Mouse (Mus musculus) liver, adult 2 months (tissue): ENCODE results near the gene Gsg1l. TPM values are rescaled to one million over a fixed set of nuclear protein-coding genes. Genes with fewer than 3 reads are reported as not detected.

Experiments used
- DNase-seq: peaks from one replicate; pipeline ENCODE4 v3.0.0-alpha.2; 2011; ENCODE audit warnings: low read depth, low spot score; ENCODE audit errors: extremely low read depth
- H3K27ac ChIP-seq: fragments of 200-500 bp; replicated peaks from 2 replicates; pipeline ENCODE4 v1.5.1; 2012; ENCODE audit warnings: low read depth, mild to moderate bottlenecking, control low read depth, inconsistent platforms, low read length; ENCODE audit not compliant: insufficient read depth
- H3K27me3 ChIP-seq: fragments of 200-500 bp; 2 replicates; pipeline ENCODE4 v1.6.1; 2012; ENCODE audit warnings: mild to moderate bottlenecking, moderate library complexity, low read length, inconsistent platforms; ENCODE audit not compliant: control insufficient read depth, insufficient read depth
- H3K36me3 ChIP-seq: fragments of 200-500 bp; 2 replicates; pipeline ENCODE4 v1.6.1; 2012; ENCODE audit warnings: low read length, inconsistent platforms; ENCODE audit not compliant: control insufficient read depth, insufficient read depth
- H3K4me1 ChIP-seq: fragments of 200-500 bp; 2 replicates; pipeline ENCODE4 v1.6.1; 2011; ENCODE audit warnings: low read length; ENCODE audit not compliant: control insufficient read depth, insufficient read depth
- H3K4me3 ChIP-seq: fragments of 200-500 bp; 2 replicates; pipeline ENCODE4 v1.5.1; 2011; ENCODE audit warnings: low read depth, mild to moderate bottlenecking, control low read depth, low read length, moderate library complexity; ENCODE audit not compliant: insufficient read depth
- H3K79me2 ChIP-seq: fragments of 200-500 bp; 2 replicates; pipeline ENCODE4 v1.6.1; 2012; ENCODE audit warnings: inconsistent platforms, mild to moderate bottlenecking, low read length, moderate library complexity; ENCODE audit not compliant: control insufficient read depth, insufficient read depth
- H3K9ac ChIP-seq: fragments of 200-500 bp; 2 replicates; pipeline ENCODE4 v1.6.1; 2012; ENCODE audit warnings: low read depth, mild to moderate bottlenecking, control low read depth, inconsistent platforms, low read length
- CTCF ChIP-seq: fragments of 200-500 bp; IDR thresholded peaks from 2 replicates; pipeline ENCODE4 v1.5.1; 2011; ENCODE audit warnings: low read depth, low read length, control low read depth
- POLR2A ChIP-seq: fragments of 200-500 bp; IDR thresholded peaks from 2 replicates; pipeline ENCODE4 v1.6.1; 2011; ENCODE audit warnings: low read length, control low read depth; ENCODE audit not compliant: insufficient read depth; ENCODE audit errors: extremely low read depth
- WGBS: fragments of 180-500 bp; shearing (Covaris S2); methylation state at CpG from one replicate; pipeline ENCODE4 v1.1.7; 2018; 5-methylcytosine and 5-hydroxymethylcytosine counted together
- polyA plus RNA-seq: library from polyadenylated mRNA; depleted of rRNA; stranded (reverse); fragments of >200 nt; gene quantifications from 2 replicates; pipeline ENCODE4 v1.2.3, GENCODE M21; 2012
- total RNA-seq: library from RNA; depleted of rRNA; stranded (reverse); fragments of >200 nt; gene quantifications from 2 replicates; pipeline ENCODE4 v1.2.3, GENCODE M21; 2014

Gene Gsg1l
- total and polyA plus RNA-seq, 2 experiments, result 0.31 TPM; not detected in 1

- no peak overlapping the region for H3K27ac ChIP-seq
- H3K9ac ChIP-seq, result no peak overlapping the region
- no peaks in the 10 kb centered on the region for H3K4me1 ChIP-seq
- 46% methylated on average over 16 of the region's 16 CpGs for WGBS
- 0 out of 2 replicates have a peak, but pooled peaks cover 2% of the 10 kb centered on the region for H3K27me3 ChIP-seq
- H3K36me3 ChIP-seq, result no peaks in the 10 kb centered on the region
- H3K4me3 ChIP-seq, result no peak overlapping the region
- no peak for DNase-seq
- TF ChIP-seq CTCF (no peak), POLR2A (no peak)
- no peaks in the 10 kb centered on the region for H3K79me2 ChIP-seq
Observed at GRCm38 (mm10) chr7:125933356-125934244, 148.6 kb downstream of the Gsg1l start.

- DNase-seq, result no peak
- Histone ChIP-seq H3K4me1 (no peaks in the 10 kb centered on the region), H3K36me3 (no peaks in the 10 kb centered on the region), H3K4me3 (no peak overlapping the region), H3K27ac (no peak overlapping the region), H3K27me3 (0 out of 2 replicates have a peak, but pooled peaks cover 2% of the 10 kb centered on the region), H3K9ac (no peak overlapping the region), H3K79me2 (no peaks in the 10 kb centered on the region)
- TF ChIP-seq CTCF, result no peak
- TF ChIP-seq POLR2A, result no peak
- 67% methylated on average over 5 of the region's 5 CpGs for WGBS
Observed at GRCm38 (mm10) chr7:125931602-125932001, 150.6 kb downstream of the Gsg1l start.

GRCm38 (mm10) chr7:125924044-125924443, 158.2 kb downstream of the Gsg1l start:
- Histone ChIP-seq H3K4me1 (no peaks in the 10 kb centered on the region), H3K79me2 (no peaks in the 10 kb centered on the region), H3K9ac (no peak overlapping the region), H3K27ac (no peak overlapping the region), H3K4me3 (no peak overlapping the region), H3K36me3 (no peaks in the 10 kb centered on the region), H3K27me3 (no peaks in the 10 kb centered on the region)
- WGBS, result 71% methylated on average over 5 of the region's 5 CpGs
- no peak for DNase-seq
- TF ChIP-seq POLR2A (no peak), CTCF (no peak)

- TF ChIP-seq POLR2A (no peak), CTCF (no peak)
- H3K79me2 ChIP-seq, result no peaks in the 10 kb centered on the region
- H3K36me3 ChIP-seq, result no peaks in the 10 kb centered on the region
- WGBS, result 70% methylated on average over 5 of the region's 5 CpGs
- no peak for DNase-seq
- no peaks in the 10 kb centered on the region for H3K4me1 ChIP-seq
- no peak overlapping the region for H3K4me3 ChIP-seq
- no peak overlapping the region for H3K27ac ChIP-seq
- H3K27me3 ChIP-seq, result no peaks in the 10 kb centered on the region
- H3K9ac ChIP-seq, result no peak overlapping the region
Observed at GRCm38 (mm10) chr7:125920801-125921200, 161.4 kb downstream of the Gsg1l start.

- Histone ChIP-seq H3K27ac (no peak overlapping the region), H3K36me3 (no peaks in the 10 kb centered on the region), H3K4me3 (no peak overlapping the region), H3K4me1 (no peaks in the 10 kb centered on the region), H3K79me2 (no peaks in the 10 kb centered on the region), H3K27me3 (no peaks in the 10 kb centered on the region), H3K9ac (no peak overlapping the region)
- TF ChIP-seq CTCF, result no peak
- no peak for TF ChIP-seq POLR2A
- DNase-seq, result no peak
- 66% methylated on average over 13 of the region's 13 CpGs for WGBS
Observed at GRCm38 (mm10) chr7:125900386-125901161, 181.6 kb downstream of the Gsg1l start.
